Mouse (Mus musculus) bone marrow macrophage, adult 2 months (primary cell): ENCODE data around the gene S100a11.

Experiments used
- CTCF ChIP-seq: IDR thresholded peaks from 2 replicates; pipeline ENCODE4 v1.5.1; 2012; ENCODE audit warnings: low read depth, mild to moderate bottlenecking, low read length, moderate library complexity
- POLR2A ChIP-seq: IDR thresholded peaks from 2 replicates; pipeline ENCODE4 v1.6.1; 2012; ENCODE audit warnings: mild to moderate bottlenecking, low read depth, low read length, borderline replicate concordance

DNA sequence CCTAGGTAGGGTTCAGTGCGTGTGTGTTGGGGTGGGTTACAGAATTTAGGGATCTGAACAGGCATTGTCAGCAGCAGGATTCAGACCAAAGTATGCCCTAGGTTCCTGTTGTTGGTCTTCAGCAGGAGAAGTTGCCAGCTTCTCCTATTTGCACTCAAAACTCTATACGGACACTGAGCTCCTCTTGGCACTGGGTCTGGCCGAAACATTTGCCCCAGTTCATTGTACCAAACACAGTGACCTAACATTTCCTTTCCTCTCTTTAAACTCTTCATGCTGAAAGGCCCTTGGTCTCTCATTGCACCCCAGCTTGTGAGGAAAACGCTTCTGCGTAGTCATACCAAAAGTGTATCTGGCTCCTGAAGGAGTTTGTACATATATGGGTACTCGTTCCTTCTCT is 39.7 kb downstream of the S100a11 start:
- TF ChIP-seq CTCF (no peak), POLR2A (no peak)
